In the genomic region with DNA sequence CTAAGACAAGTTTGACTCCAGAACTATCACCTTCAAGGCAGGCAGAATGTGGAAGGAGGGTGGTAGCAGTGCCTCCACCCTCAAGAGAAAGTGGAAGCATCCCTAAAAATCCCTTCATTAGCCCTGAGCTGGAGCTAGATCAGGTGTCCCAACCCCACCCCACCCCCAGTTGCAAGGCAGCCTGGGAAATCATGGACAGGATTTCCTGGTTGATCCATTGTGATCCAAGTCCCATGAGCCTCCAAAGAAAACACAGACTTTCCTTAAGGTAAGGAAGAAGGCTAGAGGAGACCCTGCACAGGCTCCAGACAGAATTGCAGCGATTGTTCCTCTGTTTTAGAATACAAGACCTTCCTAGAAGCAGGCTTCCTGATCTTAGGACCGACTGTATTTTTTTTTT, we compare ENCODE assay signal across 29 mouse cellular contexts.
DNase-seq lines count a peak whose midpoint lies in the region; ATAC-seq lines count a peak whose summit lies in the region.
"Had no signal": no experiment of that assay in that cellular context is flagged by ENCODE, and none has a peak within 500 bp of the region (broad histone marks: within the 10 kb centered on the region; RNA-seq: fewer than 3 reads in every experiment).

No protein-coding gene starts in this region.

- H3K9me3 ChIP-seq in heart, embryonic 12.5 days (replicated peaks): no peaks in the 10 kb centered on the region
- H3K9me3 ChIP-seq in heart, embryonic 11.5 days (replicated peaks; ENCODE audit: control insufficient read depth, low read length): no peaks in the 10 kb centered on the region
- H3K9me3 ChIP-seq in midbrain, embryonic 13.5 days: no peaks in the 10 kb centered on the region
- no peaks in the 10 kb centered on the region for H3K9me3 ChIP-seq in midbrain, embryonic 11.5 days (ENCODE audit: control insufficient read depth, low read length)
- no peaks in the 10 kb centered on the region for H3K9me3 ChIP-seq in heart, embryonic 16.5 days (replicated peaks; ENCODE audit: control insufficient read depth, low read length)
- no peaks in the 10 kb centered on the region for H3K9me3 ChIP-seq in hindbrain, embryonic 13.5 days
- H3K9me3 ChIP-seq: embryonic facial prominence, embryonic 12.5 days; limb, embryonic 13.5 days; lung, embryonic 15.5 days; megakaryocyte, embryonic 14.5 days; neural tube, embryonic 12.5 days; stomach, embryonic 15.5 days had no signal

- H3K4me2 ChIP-seq in heart, embryonic 12.5 days: no peak overlapping the region
- H3K4me2 ChIP-seq in heart, embryonic 11.5 days: no peak overlapping the region
- H3K4me2 ChIP-seq in midbrain, embryonic 13.5 days (replicated peaks): no peak overlapping the region
- no peak overlapping the region for H3K4me2 ChIP-seq in midbrain, embryonic 11.5 days
- H3K4me2 ChIP-seq in heart, embryonic 16.5 days (ENCODE audit: low read depth, low read length): no peak overlapping the region
- H3K4me2 ChIP-seq in hindbrain, embryonic 13.5 days: no peak overlapping the region
- H3K4me2 ChIP-seq: embryonic facial prominence, embryonic 12.5 days; limb, embryonic 13.5 days; liver, embryonic 11.5 days; lung, embryonic 15.5 days; neural tube, embryonic 12.5 days; stomach, embryonic 15.5 days had no signal

- H3K27me3 ChIP-seq in heart, embryonic 12.5 days (replicated peaks): no peaks in the 10 kb centered on the region
- no peaks in the 10 kb centered on the region for H3K27me3 ChIP-seq in heart, embryonic 11.5 days (ENCODE audit: control insufficient read depth, insufficient read depth, low read length)
- H3K27me3 ChIP-seq in midbrain, embryonic 13.5 days: no peaks in the 10 kb centered on the region
- H3K27me3 ChIP-seq in midbrain, embryonic 11.5 days (ENCODE audit: control insufficient read depth, insufficient read depth, low read length): no peaks in the 10 kb centered on the region
- no peaks in the 10 kb centered on the region for H3K27me3 ChIP-seq in heart, embryonic 16.5 days (ENCODE audit: control insufficient read depth, insufficient read depth, low read length)
- no peaks in the 10 kb centered on the region for H3K27me3 ChIP-seq in hindbrain, embryonic 13.5 days
- H3K27me3 ChIP-seq: embryonic facial prominence, embryonic 12.5 days; limb, embryonic 13.5 days; lung, embryonic 15.5 days; megakaryocyte, embryonic 14.5 days; neural tube, embryonic 12.5 days; stomach, embryonic 15.5 days had no signal

- H3K9ac ChIP-seq in heart, embryonic 12.5 days: no peak overlapping the region
- no peak overlapping the region for H3K9ac ChIP-seq in heart, embryonic 11.5 days (ENCODE audit: low read depth, low read length)
- no peak overlapping the region for H3K9ac ChIP-seq in midbrain, embryonic 13.5 days (replicated peaks)
- no peak overlapping the region for H3K9ac ChIP-seq in midbrain, embryonic 11.5 days (ENCODE audit: low read length)
- H3K9ac ChIP-seq in heart, embryonic 16.5 days (ENCODE audit: low read length): no peak overlapping the region
- H3K9ac ChIP-seq in hindbrain, embryonic 13.5 days: no peak overlapping the region
- H3K9ac ChIP-seq: embryonic facial prominence, embryonic 12.5 days; limb, embryonic 13.5 days; lung, embryonic 15.5 days; neural tube, embryonic 12.5 days; stomach, embryonic 15.5 days had no signal

- peak overlapping the region; percentile 1; the same call in 1 of the 2 replicates for H3K27ac ChIP-seq in heart, embryonic 12.5 days (ENCODE audit: poor library complexity, severe bottlenecking)
- no peak overlapping the region for H3K27ac ChIP-seq in heart, embryonic 11.5 days (ENCODE audit: low read depth, low read length)
- peak overlapping the region; percentile 44; the same call in 1 of the 2 replicates for H3K27ac ChIP-seq in midbrain, embryonic 13.5 days
- H3K27ac ChIP-seq in midbrain, embryonic 11.5 days (ENCODE audit: low read depth, low read length): no peak overlapping the region
- peak overlapping the region; percentile 48 for H3K27ac ChIP-seq in heart, embryonic 16.5 days (ENCODE audit: low read length)
- H3K27ac ChIP-seq in hindbrain, embryonic 13.5 days: peak overlapping the region; percentile 70
- H3K27ac ChIP-seq: embryonic facial prominence, embryonic 12.5 days; kidney, postnatal 0 days; limb, embryonic 13.5 days; lung, embryonic 15.5 days; neural tube, embryonic 12.5 days; stomach, embryonic 15.5 days had no signal

- 68% methylated on average over 2 of the region's 2 CpGs for WGBS in heart, embryonic 12.5 days
- WGBS in heart, embryonic 11.5 days (ENCODE audit: insufficient replicate concordance): 70% methylated on average over 2 of the region's 2 CpGs
- 89% methylated on average over 2 of the region's 2 CpGs for WGBS in midbrain, embryonic 13.5 days
- WGBS in midbrain, embryonic 11.5 days: 83% methylated on average over 2 of the region's 2 CpGs
- WGBS in heart, embryonic 16.5 days: 74% methylated on average over 2 of the region's 2 CpGs
- WGBS in hindbrain, embryonic 13.5 days: 89% methylated on average over 2 of the region's 2 CpGs

- peaks cover 10% of the 10 kb centered on the region for H3K36me3 ChIP-seq in heart, embryonic 12.5 days
- H3K36me3 ChIP-seq in heart, embryonic 11.5 days (ENCODE audit: control insufficient read depth, insufficient read depth, low read length): no peaks in the 10 kb centered on the region
- 0 out of 2 replicates have a peak, but pooled peaks cover 5% of the 10 kb centered on the region for H3K36me3 ChIP-seq in midbrain, embryonic 13.5 days
- 0 out of 2 replicates have a peak, but pooled peaks cover under 1% of the 10 kb centered on the region for H3K36me3 ChIP-seq in midbrain, embryonic 11.5 days (ENCODE audit: control insufficient read depth, insufficient read depth, low read length)
- H3K36me3 ChIP-seq in heart, embryonic 16.5 days (ENCODE audit: control insufficient read depth, insufficient read depth): no peaks in the 10 kb centered on the region
- peaks cover 7% of the 10 kb centered on the region for H3K36me3 ChIP-seq in hindbrain, embryonic 13.5 days
- H3K36me3 ChIP-seq: lung, embryonic 15.5 days had no signal

- DNase-seq in midbrain, embryonic 11.5 days (ENCODE audit: low spot score, missing footprints): no peak
- DNase-seq in right cerebral cortex, postnatal 25 days: no peak
- no peak for DNase-seq in cerebellum, adult 11 months
- DNase-seq: adrenal gland, adult 2 months; adrenal gland, postnatal 36 days; B cell, adult 2 months; cerebellum, adult 9-10 months; embryo, embryonic 11 days; gastrocnemius, postnatal 36 days; kidney, adult 8-10 months; kidney, postnatal 4 days; lung, postnatal 36 days; right cerebral cortex, postnatal 14 days had no signal

- peaks cover 28% of the 10 kb centered on the region for H3K4me1 ChIP-seq in heart, embryonic 12.5 days (replicated peaks)
- H3K4me1 ChIP-seq in heart, embryonic 11.5 days (ENCODE audit: control insufficient read depth, insufficient read depth, low read length): peaks cover 12% of the 10 kb centered on the region
- H3K4me1 ChIP-seq in midbrain, embryonic 13.5 days (replicated peaks): peaks cover 20% of the 10 kb centered on the region
- H3K4me1 ChIP-seq in midbrain, embryonic 11.5 days (ENCODE audit: control insufficient read depth, insufficient read depth, low read length): peaks cover 6% of the 10 kb centered on the region
- H3K4me1 ChIP-seq in heart, embryonic 16.5 days (ENCODE audit: control insufficient read depth, insufficient read depth, low read length): peaks cover 13% of the 10 kb centered on the region
- H3K4me1 ChIP-seq in hindbrain, embryonic 13.5 days (replicated peaks): peaks cover 56% of the 10 kb centered on the region
- H3K4me1 ChIP-seq: neural tube, embryonic 12.5 days; stomach, embryonic 15.5 days had no signal

- no peak overlapping the region for H3K4me3 ChIP-seq in heart, embryonic 12.5 days
- H3K4me3 ChIP-seq in heart, embryonic 11.5 days (ENCODE audit: low read depth, low read length): no peak overlapping the region
- H3K4me3 ChIP-seq in midbrain, embryonic 13.5 days (replicated peaks): no peak overlapping the region
- H3K4me3 ChIP-seq in midbrain, embryonic 11.5 days (ENCODE audit: low read depth, low read length): no peak overlapping the region
- no peak overlapping the region for H3K4me3 ChIP-seq in heart, embryonic 16.5 days (ENCODE audit: low read length)
- H3K4me3 ChIP-seq in hindbrain, embryonic 13.5 days: no peak overlapping the region
- H3K4me3 ChIP-seq: embryonic facial prominence, embryonic 12.5 days; limb, embryonic 13.5 days; lung, embryonic 15.5 days; megakaryocyte, embryonic 14.5 days; neural tube, embryonic 12.5 days; stomach, embryonic 15.5 days had no signal

- ATAC-seq in heart, embryonic 12.5 days (ENCODE audit: insufficient number of reproducible peaks, low FRiP score): no peak
- ATAC-seq in heart, embryonic 11.5 days (replicated peaks; ENCODE audit: insufficient number of reproducible peaks, low FRiP score, low TSS enrichment): no peak
- ATAC-seq in midbrain, embryonic 13.5 days: no peak
- no peak for ATAC-seq in midbrain, embryonic 11.5 days (ENCODE audit: low FRiP score)
- no peak for ATAC-seq in heart, embryonic 16.5 days (replicated peaks; ENCODE audit: extremely low read depth, insufficient read depth, low FRiP score)
- no peak for ATAC-seq in hindbrain, embryonic 13.5 days (ENCODE audit: low FRiP score)
- ATAC-seq: activated CD4-positive, CD25-positive, alpha-beta regulatory T cell, adult 4 months; forebrain, embryonic 14.5 days; intestine, embryonic 16.5 days had no signal

Comparison
In these comparisons a context has a peak if more than half of its experiments do, and no peak if none do; other contexts are left out.
1. H3K27ac ChIP-seq: peak in heart, embryonic 12.5 days (single experiment), midbrain, embryonic 13.5 days (single experiment), heart, embryonic 16.5 days (single experiment) and hindbrain, embryonic 13.5 days (single experiment); none in heart, embryonic 11.5 days (single experiment) and midbrain, embryonic 11.5 days (single experiment).